In the genomic region with DNA sequence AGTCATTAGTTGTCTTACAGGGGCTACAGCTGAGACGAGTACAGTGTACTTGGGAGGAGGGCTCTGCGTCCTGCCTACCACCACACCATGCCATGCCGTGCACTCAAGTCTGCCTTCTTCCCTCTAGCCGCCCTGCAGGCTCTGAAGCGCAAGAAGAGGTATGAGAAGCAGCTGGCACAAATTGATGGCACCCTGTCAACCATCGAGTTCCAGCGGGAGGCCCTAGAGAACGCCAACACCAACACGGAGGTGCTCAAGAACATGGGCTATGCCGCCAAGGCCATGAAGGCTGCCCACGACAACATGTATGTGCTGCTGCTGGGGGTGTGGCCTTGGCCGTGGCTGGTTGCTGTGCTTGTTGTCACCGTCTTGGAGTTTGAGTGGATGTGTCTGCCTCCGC, we compare ENCODE assay signal across 21 mouse cellular contexts. TPM values are rescaled to one million over a fixed set of nuclear protein-coding genes. Genes with fewer than 3 reads are reported as not detected.
DNase-seq lines count a peak whose midpoint lies in the region; ATAC-seq and TF ChIP-seq lines count a peak whose summit lies in the region.
"Had no signal": no experiment of that assay in that cellular context is flagged by ENCODE, and none has a peak within 500 bp of the region (broad histone marks: within the 10 kb centered on the region; RNA-seq: fewer than 3 reads in every experiment).

No protein-coding gene starts in this region.

- ATAC-seq in lung, embryonic 14.5 days (ENCODE audit: insufficient read depth): no peak
- no peak for ATAC-seq in intestine, embryonic 16.5 days
- ATAC-seq in intestine, embryonic 15.5 days: no peak
- ATAC-seq: forebrain, embryonic 14.5 days; forebrain, embryonic 16.5 days had no signal

- H3K9me3 ChIP-seq in lung, embryonic 14.5 days (ENCODE audit: low read depth, low read length): no peaks in the 10 kb centered on the region
- H3K9me3 ChIP-seq in intestine, embryonic 16.5 days (ENCODE audit: control insufficient read depth, low read length): no peaks in the 10 kb centered on the region
- no peaks in the 10 kb centered on the region for H3K9me3 ChIP-seq in intestine, embryonic 15.5 days
- H3K9me3 ChIP-seq: embryonic facial prominence, embryonic 13.5 days; embryonic facial prominence, embryonic 15.5 days; forebrain, embryonic 10.5 days; forebrain, embryonic 12.5 days had no signal

- no peak overlapping the region for H3K4me2 ChIP-seq in lung, embryonic 14.5 days
- H3K4me2 ChIP-seq in intestine, embryonic 16.5 days (ENCODE audit: low read depth, low read length): no peak overlapping the region
- H3K4me2 ChIP-seq in intestine, embryonic 15.5 days (replicated peaks): no peak overlapping the region
- H3K4me2 ChIP-seq: embryonic facial prominence, embryonic 13.5 days; embryonic facial prominence, embryonic 15.5 days; forebrain, embryonic 12.5 days had no signal

- H3K27ac ChIP-seq in lung, embryonic 14.5 days (ENCODE audit: low read depth): no peak overlapping the region
- H3K27ac ChIP-seq in intestine, embryonic 16.5 days (ENCODE audit: low read length): no peak overlapping the region
- H3K27ac ChIP-seq in intestine, embryonic 15.5 days: no peak overlapping the region
- H3K27ac ChIP-seq: embryonic facial prominence, embryonic 13.5 days; embryonic facial prominence, embryonic 15.5 days; forebrain, embryonic 10.5 days; forebrain, embryonic 12.5 days had no signal

- no peak for TF ChIP-seq CTCF in lung, embryonic 14.5 days (IDR thresholded peaks at IDR 0.05; ENCODE audit: low read depth)

- H3K9ac ChIP-seq in lung, embryonic 14.5 days: no peak overlapping the region
- no peak overlapping the region for H3K9ac ChIP-seq in intestine, embryonic 16.5 days (ENCODE audit: low read depth, low read length)
- H3K9ac ChIP-seq in intestine, embryonic 15.5 days: no peak overlapping the region
- H3K9ac ChIP-seq: embryonic facial prominence, embryonic 13.5 days; embryonic facial prominence, embryonic 15.5 days; forebrain, embryonic 12.5 days had no signal

- peaks cover 43% of the 10 kb centered on the region for H3K36me3 ChIP-seq in lung, embryonic 14.5 days (ENCODE audit: insufficient read depth)
- peaks cover 17% of the 10 kb centered on the region; the same call in 1 of the 2 replicates for H3K36me3 ChIP-seq in intestine, embryonic 16.5 days (ENCODE audit: control insufficient read depth, insufficient read depth, low read length)
- peaks cover 32% of the 10 kb centered on the region for H3K36me3 ChIP-seq in intestine, embryonic 15.5 days

- no peaks in the 10 kb centered on the region for H3K27me3 ChIP-seq in lung, embryonic 14.5 days (ENCODE audit: insufficient read depth, low read length)
- no peaks in the 10 kb centered on the region for H3K27me3 ChIP-seq in intestine, embryonic 16.5 days (replicated peaks; ENCODE audit: control insufficient read depth, insufficient read depth, low read length)
- no peaks in the 10 kb centered on the region for H3K27me3 ChIP-seq in intestine, embryonic 15.5 days (replicated peaks)
- H3K27me3 ChIP-seq: embryonic facial prominence, embryonic 13.5 days; embryonic facial prominence, embryonic 15.5 days; forebrain, embryonic 12.5 days had no signal

- WGBS in lung, embryonic 14.5 days: 69% methylated on average over 14 of the region's 14 CpGs
- 91% methylated on average over 14 of the region's 14 CpGs for WGBS in intestine, embryonic 16.5 days
- 89% methylated on average over 14 of the region's 14 CpGs for WGBS in intestine, embryonic 15.5 days

- DNase-seq in lung, embryonic 14.5 days: peak; percentile 37
- DNase-seq in lung, postnatal 25 days (ENCODE audit: low spot score): no peak
- peak; percentile 70 for DNase-seq in lung, postnatal 10 days
- no peak for DNase-seq in lung, adult 18-20 months
- DNase-seq in lung, postnatal 36 days: peak; percentile 54
- DNase-seq: adrenal gland, adult 2 months; adrenal gland, postnatal 10 days; adrenal gland, postnatal 25 days; cerebellum, adult 11 months; cerebellum, adult 9-10 months; cerebellum, postnatal 14 days; embryo, embryonic 11 days had no signal

- H3K4me3 ChIP-seq in lung, embryonic 14.5 days (ENCODE audit: low read depth, low read length): no peak overlapping the region
- H3K4me3 ChIP-seq in intestine, embryonic 16.5 days (ENCODE audit: low read length): no peak overlapping the region
- no peak overlapping the region for H3K4me3 ChIP-seq in intestine, embryonic 15.5 days (replicated peaks)
- H3K4me3 ChIP-seq: embryonic facial prominence, embryonic 13.5 days; embryonic facial prominence, embryonic 15.5 days; erythroblast, embryonic 14.5 days; forebrain, embryonic 10.5 days; forebrain, embryonic 12.5 days had no signal

- no peaks in the 10 kb centered on the region for H3K4me1 ChIP-seq in lung, embryonic 14.5 days (ENCODE audit: insufficient read depth)
- peaks cover 7% of the 10 kb centered on the region; the same call in 1 of the 2 replicates for H3K4me1 ChIP-seq in intestine, embryonic 16.5 days (ENCODE audit: control insufficient read depth, insufficient read depth, low read length)
- 0 out of 2 replicates have a peak, but pooled peaks cover 5% of the 10 kb centered on the region for H3K4me1 ChIP-seq in intestine, embryonic 15.5 days (replicated peaks)
- H3K4me1 ChIP-seq: forebrain, embryonic 10.5 days; forebrain, embryonic 12.5 days had no signal

RNA-seq across cellular contexts. Expression of a gene that starts 37.9 kb away (rescaled TPM):
- polyA plus RNA-seq in lung, embryonic 14.5 days (2014; fragmentation: Nextera tagmentation; extraction: Ambion mirVana): 14.9 and 15.0 TPM in 2 replicates
- 23.6 and 28.7 TPM in 2 replicates for polyA plus RNA-seq in intestine, embryonic 16.5 days (2015; fragmentation: Nextera tagmentation; extraction: Ambion mirVana)
- polyA plus RNA-seq in intestine, embryonic 15.5 days (2015; fragmentation: Nextera tagmentation; extraction: Ambion mirVana): 36.3 and 36.4 TPM in 2 replicates

Comparison
In these comparisons a context has a peak if more than half of its experiments do, and no peak if none do; other contexts are left out.
1. DNase-seq: peak in lung, embryonic 14.5 days (single experiment), lung, postnatal 10 days (single experiment) and lung, postnatal 36 days (single experiment); none in lung, postnatal 25 days (single experiment) and lung, adult 18-20 months (0 of 2).